Mouse (Mus musculus): ENCODE data around the gene Cdon.
"Not testable (repeated sequence)": the region's sequence is repeated elsewhere in the genome, so short reads cannot be mapped to it uniquely, and the experiment has no call there.

Gene Cdon

GRCm38 (mm10) chr9:35420805-35421719 lies at the start of gene Cdon:
Gene Cdon (plus strand): TSS chr9:35421128.
- DNase-seq (ENCODE audit: low spot score in 2 of 2): peak; percentile 84 to 88

GRCm38 (mm10) chr9:35372324-35373101 lies 48.4 kb upstream of the Cdon start:
- DNase-seq (ENCODE audit: low spot score in 2 of 2): no peak

DNA sequence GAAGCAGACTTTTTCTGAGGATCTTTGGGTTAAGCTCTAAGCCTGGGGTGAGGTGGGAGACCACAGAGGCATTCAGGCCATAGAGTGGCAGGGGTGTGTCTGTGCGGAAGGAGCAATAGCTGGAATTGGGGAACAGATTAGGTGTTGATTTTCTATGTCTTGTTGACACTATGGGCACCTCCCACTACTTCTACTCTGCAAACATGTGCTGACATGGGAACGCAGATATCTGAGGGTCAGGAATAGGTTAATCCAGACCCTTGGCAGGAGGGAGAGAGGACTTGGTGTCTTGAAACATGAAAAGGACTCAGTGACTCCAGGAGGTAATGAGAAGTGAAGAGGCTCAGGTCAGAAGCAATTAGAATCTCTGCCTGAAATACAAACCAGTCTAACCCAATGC lies 43.0 kb upstream of the Cdon start:
- DNase-seq (ENCODE audit: low spot score in 2 of 2): no peak

DNA sequence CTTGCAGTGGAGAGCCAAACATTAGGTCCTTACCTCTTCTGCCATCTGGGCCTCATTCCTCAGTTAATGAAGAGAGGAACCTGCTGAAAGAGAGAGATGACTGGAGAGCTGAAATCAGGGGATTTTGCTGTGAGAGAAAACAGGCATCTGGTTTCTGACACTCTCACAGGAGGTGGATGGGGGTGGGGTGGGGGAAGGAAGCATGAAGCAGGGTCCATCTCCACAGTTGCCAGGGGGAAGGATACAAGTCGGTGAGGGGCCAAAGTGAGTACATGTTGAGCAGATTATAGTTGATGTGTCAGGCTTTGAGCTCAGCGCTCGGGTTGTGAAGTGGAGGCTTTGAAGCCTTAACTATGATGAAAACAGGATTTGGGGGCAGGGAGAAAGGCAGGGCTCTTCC lies 41.9 kb upstream of the Cdon start:
- no peak for DNase-seq (ENCODE audit: low spot score in 2 of 2)

DNA sequence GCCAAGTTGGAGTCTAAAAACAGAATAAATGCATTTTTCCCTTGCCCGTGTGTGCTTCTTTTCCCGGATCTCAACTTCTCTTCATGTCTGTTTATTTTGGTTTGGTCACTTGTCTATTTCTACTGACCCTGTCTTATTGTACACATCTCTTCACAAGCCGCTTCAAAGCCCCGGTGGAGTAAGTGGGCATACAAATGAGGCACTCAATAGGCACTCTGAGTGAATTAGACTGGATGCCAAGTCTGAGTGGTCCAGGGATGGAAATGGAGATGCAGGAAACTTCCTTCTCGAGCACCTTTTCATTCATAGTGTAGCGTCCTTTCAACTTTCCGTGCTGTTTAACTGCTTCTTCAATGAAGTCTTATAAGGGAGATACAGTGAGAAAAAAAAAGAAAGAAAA lies 21.0 kb upstream of the Cdon start:
- no peak for DNase-seq (ENCODE audit: low spot score in 2 of 2)

GRCm38 (mm10) chr9:35400398-35400797 lies 20.5 kb upstream of the Cdon start:
- DNase-seq (ENCODE audit: low spot score in 2 of 2): no peak

GRCm38 (mm10) chr9:35400831-35401230 lies 20.1 kb upstream of the Cdon start:
- DNase-seq (ENCODE audit: low spot score in 2 of 2): no peak

DNA sequence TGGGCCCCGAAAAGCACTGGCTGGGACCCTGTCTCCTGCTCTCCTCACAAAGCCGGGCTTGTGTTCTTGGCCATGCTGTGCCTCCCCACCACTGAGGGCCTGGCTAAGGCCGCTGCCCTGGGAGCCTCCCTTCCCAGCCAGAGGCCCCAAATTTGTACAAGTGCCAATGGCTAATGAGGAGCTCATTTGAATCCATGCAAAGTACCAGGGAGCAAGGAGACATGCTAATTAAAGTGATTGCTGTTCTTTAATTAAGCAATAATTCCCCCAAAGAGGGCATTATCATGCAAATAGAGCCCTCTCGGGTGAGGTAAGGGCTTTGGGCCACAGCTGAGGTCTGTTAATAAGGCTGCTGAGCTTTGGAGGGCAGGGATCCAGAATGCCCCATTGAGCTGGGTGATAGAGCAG lies 18.3 kb upstream of the Cdon start:
- DNase-seq (ENCODE audit: low spot score in 2 of 2): no peak

DNA sequence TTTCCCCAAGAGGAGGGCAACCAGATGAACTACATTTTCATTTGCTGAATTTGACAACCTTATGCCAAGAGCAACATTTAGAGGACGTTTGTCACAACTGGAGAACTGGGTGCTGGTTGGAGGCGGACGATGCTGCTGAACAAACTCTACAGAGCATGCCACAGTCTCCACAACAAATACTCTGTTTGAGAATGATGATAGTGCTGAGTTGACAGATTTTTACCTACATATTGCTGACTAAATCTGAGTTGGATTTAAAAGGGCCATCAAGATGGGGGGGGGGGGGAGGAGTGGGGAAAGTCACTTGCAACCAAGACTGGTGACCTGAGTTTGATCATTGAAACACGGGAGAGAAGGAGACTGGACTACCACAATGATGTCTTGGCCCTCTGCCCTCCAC lies 17.4 kb upstream of the Cdon start:
- no peak for DNase-seq (ENCODE audit: low spot score in 2 of 2)

- no peak for DNase-seq (ENCODE audit: low spot score in 2 of 2)
Measured at GRCm38 (mm10) chr9:35405038-35405905, 15.7 kb upstream of the Cdon start.

DNA sequence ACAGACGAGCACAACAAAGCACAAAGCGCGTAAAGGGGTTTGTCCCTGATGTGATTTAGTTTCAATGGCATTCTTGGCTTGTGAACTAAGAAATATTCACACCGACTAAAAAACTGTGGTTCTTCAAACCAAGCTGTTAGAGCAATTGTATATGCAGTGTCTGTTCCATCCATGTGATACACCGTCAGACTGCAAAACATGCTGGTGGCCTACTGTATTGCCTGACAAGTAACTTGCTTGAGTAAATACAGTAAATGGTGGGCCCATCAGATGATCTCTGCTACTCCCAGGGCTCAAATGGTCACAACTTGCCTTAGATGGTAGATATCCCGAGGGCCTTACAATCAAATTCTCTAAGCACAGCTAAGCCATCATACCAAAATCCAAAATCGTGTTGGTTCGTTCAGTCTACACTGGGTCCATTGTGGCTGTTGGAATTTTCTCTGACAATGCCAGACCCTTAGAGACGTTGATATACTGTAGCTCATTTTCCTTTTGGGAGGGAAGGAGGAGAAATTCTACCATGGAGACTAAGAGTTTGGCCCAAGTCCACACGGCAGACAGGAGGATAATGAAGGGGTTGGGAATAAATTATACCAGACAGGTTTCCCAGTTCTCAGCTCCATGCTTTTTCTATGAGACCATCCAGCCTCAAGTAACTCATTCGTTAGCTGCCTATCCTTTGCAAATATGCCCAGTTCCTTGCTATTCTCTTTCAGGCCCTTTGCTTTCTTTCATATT lies 9.5 kb upstream of the Cdon start:
- no peak for DNase-seq (ENCODE audit: low spot score in 2 of 2)

DNA sequence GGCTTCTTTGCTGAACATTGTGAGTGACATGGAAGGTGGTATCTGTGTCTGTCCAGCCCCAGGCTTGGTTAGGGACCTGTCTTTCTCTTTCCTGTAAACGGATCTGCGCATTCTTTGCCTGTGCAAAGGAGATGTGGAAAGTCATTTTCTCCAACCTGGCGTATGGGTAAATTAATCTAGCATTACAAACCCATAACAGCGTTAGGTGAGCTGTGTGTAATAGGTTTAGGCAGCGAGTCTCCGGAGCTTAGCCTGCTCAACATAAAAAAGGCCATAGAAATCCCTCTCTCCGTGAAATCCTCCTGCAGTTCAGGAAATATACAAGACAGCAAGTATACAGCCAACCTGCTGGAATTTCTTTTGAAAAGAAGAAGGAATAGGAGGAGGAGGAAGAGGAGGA lies 9.0 kb upstream of the Cdon start:
- no peak for DNase-seq (ENCODE audit: low spot score in 2 of 2)

GRCm38 (mm10) chr9:35421730-35422235 lies 855 bp downstream of the Cdon start:
- DNase-seq (ENCODE audit: low spot score in 2 of 2): peak in 1 of 2 experiments; percentile 30

DNA sequence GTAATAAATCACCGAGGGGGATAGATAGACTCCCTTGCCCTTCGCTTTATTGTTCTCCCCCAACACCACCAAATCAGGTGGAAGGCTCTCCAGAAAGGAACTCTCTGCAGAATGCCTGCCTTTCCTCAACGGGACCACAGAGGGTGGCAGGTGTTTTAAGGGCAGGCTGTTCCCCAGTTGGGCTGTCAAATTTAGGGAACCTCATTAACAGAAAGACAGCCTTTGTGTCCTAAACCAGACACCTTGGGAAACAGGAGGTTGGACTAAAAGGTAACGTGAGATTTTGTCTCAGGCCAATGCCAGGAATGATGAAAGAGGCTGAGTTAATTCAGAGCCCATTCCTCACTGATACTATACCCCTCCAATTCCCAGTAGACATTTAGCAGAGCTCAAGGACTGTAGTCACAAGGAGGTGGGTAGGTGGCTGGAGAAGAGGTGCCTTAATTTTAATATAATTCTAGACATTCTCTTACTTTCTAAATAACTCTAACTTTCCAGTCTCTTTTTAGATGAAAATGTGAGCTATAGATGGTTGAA lies 1.5 kb downstream of the Cdon start:
- DNase-seq (ENCODE audit: low spot score in 2 of 2): no peak

DNA sequence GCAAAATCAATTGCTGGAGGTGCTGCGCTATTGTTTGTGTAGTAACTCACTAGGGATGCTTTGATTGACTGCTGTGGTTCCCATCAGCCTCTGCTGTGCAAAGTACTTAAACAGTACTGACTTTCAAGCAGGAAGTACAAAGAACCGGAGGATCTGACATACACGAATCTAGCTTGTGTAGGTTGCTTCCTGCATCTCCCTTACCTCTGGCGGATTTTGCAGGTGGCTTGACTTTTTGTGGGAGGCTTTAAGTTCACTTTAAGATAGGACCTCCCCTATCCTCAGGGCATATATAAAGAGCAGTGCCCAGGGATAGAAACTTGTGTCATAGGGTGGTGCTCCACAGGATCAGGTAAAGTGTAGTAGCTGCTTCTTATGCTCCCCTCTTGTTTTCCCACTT lies 2.3 kb downstream of the Cdon start:
- DNase-seq (ENCODE audit: low spot score in 2 of 2): no peak

DNA sequence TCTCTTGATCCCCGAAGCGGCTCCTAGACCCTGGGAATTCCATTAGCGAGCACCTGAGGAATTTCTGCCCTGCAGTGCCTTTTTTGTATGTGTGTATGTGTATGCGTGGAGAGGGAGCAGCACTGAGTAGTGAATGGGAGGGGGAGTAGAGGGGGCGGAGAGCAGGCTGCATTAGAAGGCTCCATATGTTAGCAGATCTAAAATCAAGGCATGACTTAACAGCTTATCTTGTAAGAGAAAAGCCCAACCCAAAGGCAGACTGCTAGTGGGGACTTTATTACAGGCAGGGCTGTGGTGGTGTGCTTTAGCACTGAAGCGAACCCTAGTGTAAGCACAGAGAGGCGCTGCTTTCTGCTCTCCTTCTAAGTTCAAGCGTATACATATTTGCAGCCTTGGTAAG lies 3.7 kb downstream of the Cdon start:
- DNase-seq (ENCODE audit: low spot score in 2 of 2): no peak

- DNase-seq (ENCODE audit: low spot score in 2 of 2): no peak
Measured at GRCm38 (mm10) chr9:35430476-35430875, 9.5 kb downstream of the Cdon start.

- DNase-seq (ENCODE audit: low spot score in 2 of 2): no peak
Measured at GRCm38 (mm10) chr9:35431396-35431795, 10.5 kb downstream of the Cdon start.

DNA sequence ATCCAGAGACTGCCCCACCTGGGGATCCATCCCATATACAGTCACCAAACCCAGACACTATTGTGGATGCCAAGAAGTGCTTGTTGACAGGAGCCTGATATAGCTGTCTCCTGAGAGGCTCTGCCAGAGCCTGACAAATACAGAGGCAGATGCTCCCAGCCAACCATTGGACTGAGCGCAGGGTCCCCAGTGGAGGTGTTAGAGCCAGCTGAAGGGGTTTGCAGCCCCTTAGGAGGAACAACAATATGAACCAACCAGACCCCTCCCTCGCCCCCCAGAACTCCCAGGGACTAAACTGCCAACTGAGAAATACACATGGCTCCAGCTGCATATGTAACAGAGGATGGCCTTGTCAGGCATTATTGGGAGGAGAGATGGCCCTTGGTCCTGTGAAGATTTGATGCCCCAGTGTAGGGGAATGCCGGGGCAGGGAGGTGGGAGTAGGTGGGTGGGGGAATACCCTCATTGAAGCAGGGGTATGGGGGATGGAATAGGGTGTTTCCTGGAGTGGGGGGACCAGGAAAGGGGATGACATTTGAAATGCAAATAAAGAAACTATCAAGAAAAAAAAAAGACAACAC lies 11.9 kb downstream of the Cdon start:
- DNase-seq (ENCODE audit: low spot score in 2 of 2): not testable (repeated sequence)

GRCm38 (mm10) chr9:35434340-35434739 lies 13.4 kb downstream of the Cdon start:
- no peak for DNase-seq (ENCODE audit: low spot score in 2 of 2)

Data from urinary bladder, postnatal 36 days (tissue).